Mouse (Mus musculus) heart, embryonic 16.5 days (tissue): ENCODE data around the gene Eps8l1. TPM values are rescaled to one million over a fixed set of nuclear protein-coding genes. Genes with fewer than 3 reads are reported as not detected.

ENCODE experiments used
- ATAC-seq: fragments of 200-750 bp; cut with Nextera tagmentation; replicated peaks from 2 replicates; pipeline ENCODE4 v1.8.0; 2017; ENCODE audit warnings: moderate number of reproducible peaks; ENCODE audit not compliant: insufficient read depth, low FRiP score; ENCODE audit errors: extremely low read depth
- H3K27ac ChIP-seq: fragments of 300-500 bp; sonication (generic); 2 replicates; pipeline ENCODE4 v1.5.1; 2014; ENCODE audit warnings: mild to moderate bottlenecking, low read length, control low read depth, moderate library complexity
- H3K27me3 ChIP-seq: fragments of 300-500 bp; sonication (generic); 2 replicates; pipeline ENCODE4 v1.6.1; 2014; ENCODE audit warnings: low read length, mixed read lengths; ENCODE audit not compliant: control insufficient read depth, insufficient read depth
- H3K36me3 ChIP-seq: fragments of 300-500 bp; sonication (generic); 2 replicates; pipeline ENCODE4 v1.6.1; 2014; ENCODE audit not compliant: control insufficient read depth, insufficient read depth
- H3K4me1 ChIP-seq: fragments of 300-500 bp; sonication (generic); 2 replicates; pipeline ENCODE4 v1.6.1; 2014; ENCODE audit warnings: low read length, mixed read lengths; ENCODE audit not compliant: control insufficient read depth, insufficient read depth
- H3K4me2 ChIP-seq: fragments of 300-500 bp; sonication (generic); 2 replicates; pipeline ENCODE4 v1.6.1; 2014; ENCODE audit warnings: low read depth, mild to moderate bottlenecking, control low read depth, low read length
- H3K4me3 ChIP-seq: fragments of 300-500 bp; sonication (generic); 2 replicates; pipeline ENCODE4 v1.5.1; 2014; ENCODE audit warnings: mild to moderate bottlenecking, control low read depth, low read length
- H3K9ac ChIP-seq: fragments of 300-500 bp; sonication (generic); 2 replicates; pipeline ENCODE4 v1.6.1; 2014; ENCODE audit warnings: low read length, control low read depth
- H3K9me3 ChIP-seq: fragments of 300-500 bp; sonication (generic); replicated peaks from 2 replicates; pipeline ENCODE4 v1.6.1; 2016; ENCODE audit warnings: low read length; ENCODE audit not compliant: control insufficient read depth
- WGBS: fragments of 180-500 bp; shearing (Covaris S2); extraction: QIAGEN DNeasy Blood & Tissue Kit; methylation state at CpG from one replicate; pipeline ENCODE4 v1.1.7; 2014; 5-methylcytosine and 5-hydroxymethylcytosine counted together
- polyA plus RNA-seq: library from polyadenylated mRNA; unstranded; fragments of >200 nt; fragmentation: Nextera tagmentation; extraction: Ambion mirVana; gene quantifications from 2 replicates; pipeline ENCODE4 v1.2.1, GENCODE M21; 2015

The Eps8l1 gene
- polyA plus RNA-seq, 1 experiment from 2014 or later: 3.6 TPM

DNA sequence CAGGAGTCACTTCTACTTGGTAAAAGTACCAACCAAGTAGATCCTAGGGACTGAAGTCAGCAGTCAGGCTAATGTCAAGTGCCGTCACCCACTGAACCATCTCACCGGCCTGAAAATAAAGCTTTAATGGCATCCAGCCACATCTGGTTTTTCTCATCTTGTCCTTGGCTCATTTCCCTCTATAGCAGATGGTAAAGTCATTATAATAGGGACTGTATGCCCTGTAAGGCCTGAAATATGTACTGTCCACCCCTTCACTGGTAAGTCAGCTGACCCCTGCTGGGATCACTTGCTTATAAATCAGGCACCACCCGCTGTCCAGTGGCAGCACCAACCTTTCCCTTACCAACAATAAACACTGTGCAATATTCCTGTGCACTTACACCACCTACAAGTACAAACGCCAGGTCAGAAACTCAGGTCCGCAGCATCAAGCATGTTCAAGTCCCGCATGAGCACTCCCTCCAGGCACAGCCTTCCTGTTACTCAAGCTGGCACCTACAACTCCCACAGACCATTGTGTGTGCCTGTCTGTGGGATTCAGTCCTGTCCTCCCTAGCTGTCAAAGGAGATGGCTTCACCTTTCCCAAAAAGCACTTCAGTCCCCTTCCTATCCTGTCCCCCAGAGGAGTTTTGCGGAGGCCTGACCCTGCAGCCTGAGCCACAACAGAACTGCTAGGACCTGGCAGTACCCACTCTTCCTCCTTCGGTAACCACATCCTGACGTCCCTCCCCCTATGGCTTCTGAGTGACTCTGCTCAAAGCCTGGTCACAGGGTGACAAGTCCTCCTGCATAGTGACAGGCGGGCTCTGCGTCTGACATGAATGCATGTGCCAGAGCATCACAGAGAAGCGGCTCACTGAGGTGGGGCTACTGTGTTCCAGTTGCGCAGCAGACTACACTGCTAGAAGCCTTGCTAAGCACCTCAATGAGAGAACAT, 32.1 kb downstream of the Eps8l1 start:
- H3K9me3 ChIP-seq: no peaks in the 10 kb centered on the region
- no peaks in the 10 kb centered on the region for H3K27me3 ChIP-seq
- peaks cover 21% of the 10 kb centered on the region for H3K4me1 ChIP-seq
- peak; percentile 19; the same call in 1 of the 2 replicates for ATAC-seq
- peaks cover 30% of the 10 kb centered on the region for H3K36me3 ChIP-seq
- no peak overlapping the region for H3K4me3 ChIP-seq
- peak overlapping the region; percentile 13; the same call in 1 of the 2 replicates for H3K9ac ChIP-seq
- peak overlapping the region; percentile 34 for H3K27ac ChIP-seq
- 69% methylated on average over 13 of the region's 13 CpGs for WGBS
- H3K4me2 ChIP-seq: no peak overlapping the region

DNA sequence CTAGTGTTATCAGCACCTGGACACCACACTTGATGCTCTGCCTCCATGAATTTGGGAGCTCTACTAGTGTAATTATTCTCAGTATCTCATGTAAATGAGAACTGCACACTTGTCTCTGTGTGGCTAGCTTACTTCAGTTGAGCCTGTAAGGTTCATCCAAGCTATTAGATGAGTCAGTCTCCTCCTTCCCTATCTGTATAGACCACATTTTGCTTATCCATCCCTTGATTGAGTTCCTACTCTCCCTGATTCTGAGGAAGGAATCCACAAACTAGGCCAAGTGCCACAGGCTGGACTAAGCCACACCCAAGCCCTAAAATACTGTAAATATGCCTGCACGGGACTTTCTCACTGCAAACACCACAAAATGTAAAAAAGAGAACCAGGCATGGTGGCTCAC, 33.5 kb downstream of the Eps8l1 start:
- 59% methylated on average over 1 of the region's 1 CpGs for WGBS
- Histone ChIP-seq H3K36me3 (peaks cover 18% of the 10 kb centered on the region), H3K4me1 (peaks cover 36% of the 10 kb centered on the region)

DNA sequence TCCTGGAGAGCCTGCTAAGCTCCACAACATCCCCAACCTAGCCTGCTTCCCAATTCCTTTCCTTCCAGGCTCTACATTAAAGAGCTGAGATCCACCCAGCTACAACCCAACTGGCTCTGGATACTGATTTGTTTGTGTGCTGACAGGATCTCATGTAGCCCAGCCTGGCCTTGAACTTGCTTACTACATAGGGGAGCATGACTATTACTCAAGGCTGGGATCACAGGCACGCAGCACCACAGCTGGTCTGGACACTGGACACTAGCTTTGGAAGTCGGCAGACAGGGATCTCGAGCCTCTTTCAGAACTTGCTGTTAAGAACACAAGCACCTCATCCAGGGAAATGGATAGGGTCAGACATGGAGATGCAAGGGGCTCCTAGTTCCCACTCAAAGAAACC, 36.0 kb downstream of the Eps8l1 start:
- no peak overlapping the region for H3K27ac ChIP-seq
- H3K4me1 ChIP-seq: peaks cover 49% of the 10 kb centered on the region
- no peaks in the 10 kb centered on the region for H3K9me3 ChIP-seq
- peaks cover 10% of the 10 kb centered on the region for H3K36me3 ChIP-seq
- no peaks in the 10 kb centered on the region for H3K27me3 ChIP-seq
- H3K4me3 ChIP-seq: no peak overlapping the region
- no peak overlapping the region for H3K4me2 ChIP-seq
- H3K9ac ChIP-seq: no peak overlapping the region
- ATAC-seq: no peak
- 88% methylated on average over 3 of the region's 3 CpGs for WGBS

More for the DNA sequence above, 33.5 kb downstream of the Eps8l1 start:
- Histone ChIP-seq H3K4me3 (no peak overlapping the region), H3K9me3 (no peaks in the 10 kb centered on the region), H3K4me2 (no peak overlapping the region), H3K9ac (no peak overlapping the region), H3K27ac (no peak overlapping the region), H3K27me3 (no peaks in the 10 kb centered on the region)
- ATAC-seq: no peak

DNA sequence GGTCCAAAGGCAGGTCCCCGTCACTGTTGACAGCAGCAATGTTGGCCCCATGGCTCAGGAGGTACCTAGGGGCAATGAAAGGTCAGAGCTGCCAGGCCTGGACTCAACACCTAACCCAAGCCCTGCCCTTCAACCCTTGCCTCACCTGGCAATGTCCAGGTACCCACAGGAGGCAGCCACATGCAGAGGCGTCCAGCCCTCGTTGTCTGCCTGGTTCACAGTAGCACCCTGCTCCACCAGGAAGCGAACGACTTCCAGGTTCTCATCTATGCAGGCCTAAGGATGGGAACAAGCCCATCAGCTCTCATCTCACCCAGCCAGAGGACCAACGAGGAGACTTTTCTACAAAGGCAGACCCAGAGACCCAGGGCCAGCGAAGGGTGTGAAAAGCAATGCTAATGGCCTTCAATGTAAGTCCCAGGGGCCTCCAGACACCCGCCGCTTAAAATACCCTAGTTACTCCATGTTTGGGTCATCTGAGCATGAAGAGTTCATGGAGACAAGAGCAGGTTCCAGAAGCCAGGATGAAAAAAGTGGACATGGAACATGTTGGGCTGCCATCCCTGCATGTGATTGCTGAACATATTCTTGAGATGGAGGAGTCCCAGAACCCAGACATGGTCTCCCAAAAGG, 36.9 kb downstream of the Eps8l1 start:
- WGBS: 86% methylated on average over 9 of the region's 9 CpGs
- no peak for ATAC-seq
- peak overlapping the region; percentile 87; the same call in 1 of the 2 replicates for H3K4me2 ChIP-seq

DNA sequence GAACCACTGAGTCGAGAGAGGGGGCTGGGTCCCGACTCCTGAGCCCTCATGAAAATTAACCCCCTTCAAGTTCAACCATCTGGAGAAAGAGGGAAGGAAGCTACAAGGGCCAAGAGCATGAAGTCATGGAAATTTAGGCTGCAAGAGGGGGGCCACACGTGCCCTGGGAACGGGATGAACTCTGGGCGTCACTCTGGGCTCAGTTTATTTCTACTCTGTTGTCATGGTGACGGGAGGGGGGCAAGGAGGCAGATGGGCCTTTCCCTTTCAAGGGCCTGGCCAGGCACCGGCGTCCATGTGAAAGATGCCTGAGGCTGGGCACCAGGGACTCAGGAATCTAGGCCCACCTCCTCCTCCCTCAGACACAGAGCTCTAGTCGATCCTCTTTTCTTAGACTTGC, 37.8 kb downstream of the Eps8l1 start:
- Histone ChIP-seq H3K4me3 (peak overlapping the region; percentile 15; the same call in 1 of the 2 replicates), H3K36me3 (peaks cover 10% of the 10 kb centered on the region), H3K27me3 (no peaks in the 10 kb centered on the region), H3K4me1 (peaks cover 39% of the 10 kb centered on the region), H3K4me2 (peak overlapping the region; percentile 87), H3K27ac (peak overlapping the region; percentile 38), H3K9me3 (no peaks in the 10 kb centered on the region), H3K9ac (0 out of 2 replicates have a peak overlapping the region, but pooled peaks have one; percentile 10)
- ATAC-seq: 0 out of 2 replicates have a peak, but pooled peaks have one; percentile 4
- 16% methylated on average over 9 of the region's 9 CpGs for WGBS

More for the DNA sequence above, 36.9 kb downstream of the Eps8l1 start:
- no peak overlapping the region for H3K27ac ChIP-seq
- H3K4me3 ChIP-seq: no peak overlapping the region
- peaks cover 45% of the 10 kb centered on the region for H3K4me1 ChIP-seq
- no peaks in the 10 kb centered on the region for H3K9me3 ChIP-seq
- no peaks in the 10 kb centered on the region for H3K27me3 ChIP-seq
- peaks cover 10% of the 10 kb centered on the region for H3K36me3 ChIP-seq
- H3K9ac ChIP-seq: 0 out of 2 replicates have a peak overlapping the region, but pooled peaks have one; percentile 28

DNA sequence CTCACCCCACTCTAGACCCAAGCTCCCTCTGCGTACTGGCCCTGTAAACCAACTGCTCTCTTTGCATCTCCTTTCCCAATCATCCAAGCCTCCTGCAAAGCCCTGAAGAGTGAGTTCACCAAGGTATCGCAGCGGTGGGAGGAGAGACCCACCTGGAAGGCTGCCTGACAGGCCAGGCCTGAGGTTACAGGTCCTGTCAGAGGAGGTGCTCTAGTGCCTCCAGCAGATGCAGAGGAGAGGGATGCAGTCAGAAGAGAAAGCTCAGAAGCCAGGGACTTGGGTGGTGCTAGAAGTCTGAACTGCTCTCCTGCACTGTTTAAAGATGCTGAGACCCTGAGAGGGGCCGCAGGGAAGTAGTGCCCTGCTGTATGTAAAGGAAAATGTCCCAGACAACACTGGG, 38.6 kb downstream of the Eps8l1 start:
- H3K4me1 ChIP-seq: peaks cover 38% of the 10 kb centered on the region

DNA sequence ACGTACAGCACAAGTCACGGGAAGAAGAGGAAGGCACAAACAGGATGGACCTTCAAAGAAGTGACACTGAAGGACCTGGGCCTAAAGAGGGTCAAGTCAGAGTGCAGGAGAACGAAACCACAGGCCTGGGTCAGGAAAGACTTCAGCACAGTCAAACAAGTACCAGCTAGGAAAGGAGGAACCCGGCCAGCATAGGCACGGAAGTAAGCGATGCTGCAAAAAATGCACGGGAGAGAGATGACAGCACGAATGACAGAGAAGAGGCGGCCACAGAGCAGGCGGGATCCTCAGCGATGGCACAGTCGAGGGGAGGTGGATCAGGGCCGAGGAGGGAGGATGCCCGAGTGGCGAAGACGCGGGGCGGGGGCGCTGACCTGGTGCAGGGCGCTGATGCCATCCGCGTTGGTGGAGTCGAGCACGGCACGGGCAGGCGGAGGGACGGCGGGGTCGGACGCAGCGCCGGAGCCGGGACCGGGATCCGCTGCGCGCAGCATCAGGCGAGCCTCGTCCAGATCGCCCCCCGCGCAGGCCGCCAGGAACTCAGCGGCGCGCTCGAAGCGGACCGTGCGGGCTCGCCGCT, 40.5 kb downstream of the Eps8l1 start:
- WGBS: under 1% methylated on average over 30 of the region's 52 CpGs
- peak overlapping the region; percentile 87 for H3K4me2 ChIP-seq
- peaks cover 41% of the 10 kb centered on the region for H3K4me1 ChIP-seq
- peaks cover 3% of the 10 kb centered on the region; the same call in 1 of the 2 replicates for H3K36me3 ChIP-seq
- no peaks in the 10 kb centered on the region for H3K9me3 ChIP-seq
- H3K27ac ChIP-seq: peak overlapping the region; percentile 93
- peak; percentile 14 for ATAC-seq
- peak overlapping the region; percentile 83 for H3K9ac ChIP-seq
- H3K27me3 ChIP-seq: no peaks in the 10 kb centered on the region
- H3K4me3 ChIP-seq: peak overlapping the region; percentile 84

More for the DNA sequence above, 38.6 kb downstream of the Eps8l1 start:
- peak overlapping the region; percentile 40 for H3K9ac ChIP-seq
- peak overlapping the region; percentile 38 for H3K27ac ChIP-seq
- no peaks in the 10 kb centered on the region for H3K27me3 ChIP-seq
- ATAC-seq: no peak
- H3K4me2 ChIP-seq: peak overlapping the region; percentile 87
- WGBS: 73% methylated on average over 4 of the region's 4 CpGs
- peak overlapping the region; percentile 84; the same call in 1 of the 2 replicates for H3K4me3 ChIP-seq
- no peaks in the 10 kb centered on the region for H3K9me3 ChIP-seq
- H3K36me3 ChIP-seq: peaks cover 10% of the 10 kb centered on the region

DNA sequence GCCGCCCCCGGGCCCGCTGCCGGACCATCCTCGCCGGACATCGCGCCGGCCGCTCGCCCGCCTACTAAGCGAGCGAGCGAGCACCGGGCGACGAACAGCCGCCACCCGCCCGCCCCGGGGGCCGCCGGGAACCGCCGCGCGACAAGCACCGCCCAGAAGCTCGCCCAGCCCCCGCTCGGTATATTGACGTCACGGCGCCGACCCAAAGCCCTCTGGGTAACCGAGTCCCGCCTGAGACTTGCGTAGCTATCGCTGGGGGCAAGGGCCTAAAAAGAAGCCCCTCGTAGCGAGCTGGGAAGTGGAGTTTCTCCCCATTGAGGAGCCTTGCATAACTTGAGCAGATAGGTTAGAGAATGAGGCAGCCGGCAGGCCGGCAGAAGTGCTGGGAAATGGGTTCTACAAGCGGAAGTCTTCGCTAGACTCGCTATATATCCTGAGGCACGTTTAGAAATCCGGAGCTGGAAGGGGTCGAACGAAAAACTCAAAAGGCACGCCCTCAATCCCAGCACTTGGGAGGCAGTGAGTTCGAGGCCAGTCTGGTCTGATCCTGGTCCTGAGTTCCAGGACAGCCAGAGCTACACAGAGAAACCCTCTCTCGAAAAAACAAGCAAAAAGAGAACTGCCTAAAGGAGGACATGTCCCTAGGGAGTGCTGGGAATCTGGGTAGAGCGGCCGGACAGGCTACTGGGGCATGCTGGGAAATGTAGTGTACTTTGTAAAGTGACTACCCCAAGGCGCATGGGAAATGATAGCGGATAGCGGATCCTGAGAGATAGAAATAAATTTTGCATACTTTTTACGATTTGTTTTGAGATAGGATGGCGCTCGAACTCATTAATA, 41.3 kb downstream of the Eps8l1 start, which contains the start of gene Ppp1r12c:
TSS of gene Ppp1r12c (minus strand) at position 123 of the 840 bp plus-strand sequence.
- peak; percentile 88 for ATAC-seq
- H3K27me3 ChIP-seq: no peaks in the 10 kb centered on the region
- H3K36me3 ChIP-seq: 0 out of 2 replicates have a peak, but pooled peaks cover 2% of the 10 kb centered on the region
- H3K4me2 ChIP-seq: peak within 1 kb of the TSS; percentile 87
- peak within 1 kb of the TSS; percentile 84 for H3K4me3 ChIP-seq
- 1% methylated on average over 62 of the region's 62 CpGs for WGBS
- H3K27ac ChIP-seq: peak within 1 kb of the TSS; percentile 93
- no peaks in the 10 kb centered on the region for H3K9me3 ChIP-seq
- peaks cover 41% of the 10 kb centered on the region for H3K4me1 ChIP-seq
- peak within 1 kb of the TSS; percentile 83 for H3K9ac ChIP-seq
